Mouse (Mus musculus) forebrain, embryonic 10.5 days (tissue): ENCODE data around the gene Guk1. TPM values are rescaled to one million over a fixed set of nuclear protein-coding genes. Genes with fewer than 3 reads are reported as not detected.

Experiments used
- DNase-seq: peaks from one replicate; pipeline ENCODE4 v3.0.0-alpha.2; 2017; ENCODE audit warnings: low spot score; ENCODE audit errors: extremely low spot score
- H3K27ac ChIP-seq: fragments of 300-500 bp; sonication (generic); 2 replicates; pipeline ENCODE4 v1.5.1; 2016; ENCODE audit warnings: mild to moderate bottlenecking
- H3K27me3 ChIP-seq: fragments of 300-500 bp; sonication (generic); 2 replicates; pipeline ENCODE4 v1.6.1; 2016; ENCODE audit warnings: mild to moderate bottlenecking; ENCODE audit not compliant: poor library complexity, severe bottlenecking
- H3K36me3 ChIP-seq: fragments of 300-500 bp; sonication (generic); replicated peaks from 2 replicates; pipeline ENCODE4 v1.6.1; 2016; ENCODE audit warnings: mild to moderate bottlenecking, moderate library complexity
- H3K4me1 ChIP-seq: fragments of 300-500 bp; sonication (generic); 2 replicates; pipeline ENCODE4 v1.6.1; 2016
- H3K4me3 ChIP-seq: fragments of 300-500 bp; sonication (generic); 2 replicates; pipeline ENCODE4 v1.5.1; 2016; ENCODE audit warnings: mild to moderate bottlenecking, moderate library complexity
- H3K9me3 ChIP-seq: fragments of 300-500 bp; sonication (generic); 2 replicates; pipeline ENCODE4 v1.6.1; 2016; ENCODE audit warnings: mild to moderate bottlenecking, moderate library complexity
- WGBS: fragments of 180-500 bp; shearing (Covaris S2); methylation state at CpG from one replicate; pipeline ENCODE4 v1.1.7; 2016; 5-methylcytosine and 5-hydroxymethylcytosine counted together
- polyA plus RNA-seq: library from polyadenylated mRNA; unstranded; fragments of >200 nt; fragmentation: Nextera tagmentation; extraction: Ambion mirVana; gene quantifications from 2 replicates; pipeline ENCODE4 v1.2.1, GENCODE M21; 2016

Gene Guk1
- polyA plus RNA-seq, 1 experiment from 2014 or later, result 129 TPM

DNA sequence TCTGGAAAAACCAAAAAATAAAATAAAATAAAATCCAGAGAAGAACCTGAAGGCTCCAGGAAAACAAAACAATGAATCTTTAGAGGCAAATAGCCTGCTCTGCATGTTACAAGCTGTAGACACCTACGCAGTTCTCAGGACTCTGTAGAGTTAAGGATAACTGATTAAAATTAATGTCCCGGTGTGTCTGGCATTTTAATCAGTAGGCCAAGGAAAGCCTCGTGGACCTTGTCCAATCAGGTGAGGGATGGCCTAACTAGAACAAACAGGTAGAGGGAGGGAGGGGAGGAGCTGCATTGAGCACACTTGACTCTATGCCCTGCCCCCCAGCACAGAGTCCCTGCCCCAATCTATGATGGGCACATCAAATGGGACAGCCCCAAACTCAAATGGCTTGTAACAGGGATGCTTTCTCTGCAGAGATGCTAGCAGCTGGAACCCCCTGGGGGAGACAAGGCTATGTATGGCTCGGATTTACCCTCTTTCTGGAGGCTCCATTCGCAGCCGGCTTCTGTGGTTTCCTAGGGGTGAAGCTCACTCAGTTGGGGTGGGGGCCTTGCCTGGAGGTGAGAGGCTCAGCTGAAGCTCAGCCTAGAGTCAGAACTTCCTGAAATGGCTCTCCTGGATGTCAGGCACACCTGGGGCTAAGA, 17.7 kb downstream of the Guk1 start:
- H3K36me3 ChIP-seq, result no peaks in the 10 kb centered on the region
- no peak for DNase-seq
- peaks cover 9% of the 10 kb centered on the region for H3K4me1 ChIP-seq
- 65% methylated on average over 6 of the region's 6 CpGs for whole genome bisulfite sequencing
- no peak overlapping the region for H3K27ac ChIP-seq
- H3K9me3 ChIP-seq, result no peaks in the 10 kb centered on the region
- H3K4me3 ChIP-seq, result no peak overlapping the region
- H3K27me3 ChIP-seq, result peaks cover 67% of the 10 kb centered on the region

DNA sequence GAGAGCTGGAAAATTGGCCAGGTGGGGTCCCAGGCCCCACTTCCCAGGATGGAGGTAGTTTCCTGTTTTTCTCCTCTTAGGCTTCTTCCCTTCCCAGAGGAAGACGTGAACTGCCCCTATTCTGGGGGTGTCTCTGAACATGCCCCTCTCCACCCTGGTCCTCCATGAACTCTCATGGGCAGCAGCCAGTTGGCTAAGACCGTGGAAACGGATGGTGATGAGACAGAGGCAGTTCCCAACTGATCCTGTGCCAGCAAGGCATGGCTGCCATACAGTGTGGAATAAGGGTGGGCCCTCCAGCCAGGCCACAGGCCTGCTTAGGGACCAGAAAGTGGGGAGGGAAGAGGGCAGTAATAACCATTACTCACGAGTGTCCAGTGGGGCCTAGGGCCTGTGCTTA, 21.5 kb downstream of the Guk1 start:
- Histone ChIP-seq H3K4me1 (no peaks in the 10 kb centered on the region), H3K27me3 (peaks cover 29% of the 10 kb centered on the region), H3K4me3 (no peak overlapping the region), H3K36me3 (no peaks in the 10 kb centered on the region), H3K27ac (no peak overlapping the region), H3K9me3 (no peaks in the 10 kb centered on the region)
- WGBS, result 78% methylated on average over 4 of the region's 4 CpGs
- no peak for DNase-seq

DNA sequence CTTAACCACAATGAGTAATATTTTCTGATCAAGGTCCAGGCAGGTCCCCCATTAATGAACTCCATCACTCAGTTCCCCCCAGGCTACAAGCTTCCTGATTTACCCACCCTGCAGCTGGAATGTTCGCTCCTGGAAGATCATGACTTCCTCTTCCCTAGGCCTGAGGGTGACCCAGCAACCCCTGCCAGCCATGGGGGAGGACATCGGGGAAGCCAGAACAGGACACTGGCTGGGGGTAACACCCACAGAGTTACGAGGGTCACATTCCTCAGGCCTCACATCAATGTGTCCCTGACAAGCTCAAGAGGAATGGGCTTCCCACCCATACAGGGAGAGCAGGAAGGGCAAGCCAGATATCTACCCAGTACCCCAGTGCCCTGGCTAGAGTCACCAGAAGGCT, 22.2 kb downstream of the Guk1 start:
- peaks cover 22% of the 10 kb centered on the region for H3K27me3 ChIP-seq
- WGBS, result 75% methylated on average over 3 of the region's 3 CpGs
- no peaks in the 10 kb centered on the region for H3K36me3 ChIP-seq

DNA sequence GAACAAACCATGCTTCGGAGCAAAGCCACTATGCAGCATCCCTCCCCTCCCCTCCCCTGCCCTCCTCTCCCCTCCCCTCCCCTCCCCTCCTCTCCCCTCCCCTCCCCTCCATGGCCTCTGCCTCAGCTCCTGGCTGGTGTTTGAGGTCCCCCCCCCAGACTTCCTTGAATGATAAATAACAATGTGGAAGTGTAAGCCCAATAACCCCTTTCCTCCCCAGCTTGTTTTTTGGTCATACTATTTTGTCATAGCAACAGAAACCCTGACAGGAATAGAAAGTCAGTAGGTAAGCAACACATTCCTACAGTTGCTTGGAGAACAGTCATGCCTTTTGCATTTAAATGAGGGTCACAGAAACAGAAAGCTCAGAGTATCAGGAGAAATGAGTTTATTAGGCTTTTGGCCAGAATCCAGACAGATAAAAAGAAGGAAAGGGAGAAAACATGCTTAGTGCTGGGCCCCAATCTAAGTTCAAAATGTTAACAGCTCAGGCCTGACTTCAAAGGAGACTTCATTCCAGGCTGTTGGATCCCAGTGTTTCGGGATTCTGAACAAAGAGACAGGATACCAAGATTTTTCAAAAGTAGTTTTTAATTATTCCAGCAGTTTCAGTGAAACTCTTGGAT, 26.3 kb downstream of the Guk1 start:
- H3K4me1 ChIP-seq, result peaks cover 22% of the 10 kb centered on the region
- no peak overlapping the region for H3K27ac ChIP-seq
- no peaks in the 10 kb centered on the region for H3K36me3 ChIP-seq
- H3K9me3 ChIP-seq, result no peaks in the 10 kb centered on the region
- H3K27me3 ChIP-seq, result no peaks in the 10 kb centered on the region
- WGBS, result 71% methylated on average over 2 of the region's 2 CpGs
- no peak for DNase-seq
- no peak overlapping the region for H3K4me3 ChIP-seq

More for the DNA sequence above, 22.2 kb downstream of the Guk1 start:
- Histone ChIP-seq H3K27ac (no peak overlapping the region), H3K4me1 (no peaks in the 10 kb centered on the region), H3K4me3 (no peak overlapping the region), H3K9me3 (no peaks in the 10 kb centered on the region)
- DNase-seq, result no peak

DNA sequence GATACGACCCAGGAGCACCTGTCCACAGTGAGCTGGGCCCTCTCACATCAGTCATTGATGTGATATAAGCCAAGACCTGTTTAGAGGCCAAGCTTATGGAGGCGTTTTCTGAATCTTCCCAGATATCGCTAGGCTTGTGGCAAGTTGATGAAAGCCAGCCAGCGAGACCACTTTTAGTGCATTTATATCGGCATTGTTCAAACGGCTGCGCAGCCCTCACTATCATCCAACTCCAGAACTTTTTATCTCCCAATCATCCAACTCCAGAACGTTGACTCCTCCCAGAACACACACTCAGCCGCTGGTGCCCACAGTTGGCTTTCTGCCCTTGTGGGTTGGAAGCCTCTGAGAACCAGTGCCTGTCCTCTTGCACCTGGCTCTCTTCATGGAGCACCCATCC, 27.6 kb downstream of the Guk1 start:
- peak overlapping the region; percentile 81 for H3K4me3 ChIP-seq
- H3K27ac ChIP-seq, result peak overlapping the region; percentile 98
- no peaks in the 10 kb centered on the region for H3K27me3 ChIP-seq
- H3K36me3 ChIP-seq, result no peaks in the 10 kb centered on the region
- peaks cover 22% of the 10 kb centered on the region for H3K4me1 ChIP-seq
- no peak for DNase-seq
- H3K9me3 ChIP-seq, result no peaks in the 10 kb centered on the region
- 89% methylated on average over 9 of the region's 9 CpGs for WGBS

DNA sequence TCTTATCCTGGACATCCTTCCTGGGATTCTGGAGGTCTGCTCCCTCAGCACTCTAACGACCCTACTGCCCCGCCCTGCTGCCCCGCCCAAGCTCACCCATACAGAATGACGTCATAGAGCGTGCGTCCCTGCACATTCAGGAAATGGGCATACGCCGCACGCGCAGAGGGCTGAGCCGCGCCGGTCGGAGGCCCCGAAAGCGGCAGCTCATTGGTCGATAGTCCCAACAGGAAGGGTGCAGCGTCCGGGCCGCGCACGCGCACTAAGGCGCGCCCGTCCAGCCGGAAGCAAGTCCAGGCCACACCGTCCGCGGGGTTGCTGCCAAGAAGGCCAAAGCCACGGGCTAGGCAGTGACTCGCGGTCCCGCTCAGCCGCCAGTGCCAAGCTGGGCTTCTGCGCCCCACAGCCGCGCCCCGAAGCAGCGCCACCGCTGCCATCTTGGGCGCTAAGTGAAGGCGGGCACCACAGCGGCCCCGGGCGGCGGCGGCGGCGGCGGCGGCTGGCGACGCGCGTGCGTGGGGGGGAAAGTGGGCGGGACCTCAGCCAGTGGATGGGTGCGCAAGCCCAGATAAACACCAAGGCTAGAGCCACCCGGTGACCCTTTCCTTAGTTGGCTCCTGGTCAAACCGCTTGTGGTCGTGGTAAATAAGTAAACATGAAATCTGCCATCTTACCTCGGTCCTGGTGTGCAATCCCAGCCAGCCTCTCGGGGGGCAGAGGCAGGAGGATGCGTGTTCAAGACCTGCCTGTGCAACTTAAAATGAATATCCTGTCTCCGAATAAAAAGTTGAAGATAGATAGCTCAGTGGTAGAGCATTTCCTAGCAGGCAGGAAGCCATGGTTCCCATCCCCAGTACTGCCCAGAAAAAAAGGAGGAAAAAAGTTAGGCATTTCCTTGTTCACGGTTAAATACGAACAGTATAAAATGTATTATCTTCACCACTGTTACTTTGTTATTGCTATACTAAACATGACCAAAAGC, 28.5 kb downstream of the Guk1 start, which contains the start of gene Iba57:
Gene Iba57 (minus strand): TSS at position 485 of the 982 bp plus-strand sequence.
- Histone ChIP-seq H3K9me3 (no peaks in the 10 kb centered on the region), H3K36me3 (peaks cover 2% of the 10 kb centered on the region), H3K27me3 (no peaks in the 10 kb centered on the region), H3K4me1 (peaks cover 22% of the 10 kb centered on the region), H3K4me3 (peak within 1 kb of the TSS; percentile 81), H3K27ac (peak within 1 kb of the TSS; percentile 98)
- 5% methylated on average over 64 of the region's 68 CpGs for WGBS
- DNase-seq, result peak; percentile 97

DNA sequence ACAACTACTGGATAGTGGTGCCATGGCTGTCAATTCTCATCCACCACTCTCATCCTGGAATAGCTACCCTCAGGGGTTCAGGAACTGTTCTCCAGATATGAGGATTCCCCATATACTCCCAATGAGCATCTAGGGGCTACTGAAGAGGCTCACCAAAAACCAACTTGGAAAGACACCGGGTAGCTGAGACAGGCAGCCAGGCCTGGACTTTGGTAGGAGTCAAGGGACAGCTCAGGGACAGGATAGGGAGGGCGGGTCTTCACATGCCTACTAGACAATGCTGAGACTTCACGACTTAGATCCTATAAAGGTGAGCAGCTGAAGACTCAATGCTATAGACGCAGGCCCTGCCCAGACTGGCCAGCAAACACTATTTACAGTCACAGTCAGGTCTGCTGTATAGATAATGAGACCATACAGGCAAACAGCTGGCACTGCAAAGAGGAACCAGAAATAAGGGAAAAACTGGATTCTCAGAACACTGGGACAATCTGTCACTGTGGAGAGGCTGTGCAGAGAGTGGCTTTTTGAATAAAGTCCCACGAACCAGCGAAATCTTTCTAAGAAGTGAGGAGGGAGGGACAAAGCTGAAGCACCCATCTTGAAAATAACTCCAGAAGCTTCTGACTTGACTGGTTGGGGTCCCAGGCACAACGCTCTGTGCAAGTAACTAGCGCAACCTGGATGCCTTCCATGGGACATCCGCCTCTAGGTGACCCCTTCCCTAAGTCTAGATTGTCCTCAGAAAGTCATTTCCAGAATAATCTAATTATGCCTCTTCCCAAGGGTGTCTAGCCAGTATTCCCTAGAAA, 29.4 kb downstream of the Guk1 start:
- H3K4me1 ChIP-seq, result peaks cover 22% of the 10 kb centered on the region
- DNase-seq, result no peak
- WGBS, result 65% methylated on average over 9 of the region's 9 CpGs

DNA sequence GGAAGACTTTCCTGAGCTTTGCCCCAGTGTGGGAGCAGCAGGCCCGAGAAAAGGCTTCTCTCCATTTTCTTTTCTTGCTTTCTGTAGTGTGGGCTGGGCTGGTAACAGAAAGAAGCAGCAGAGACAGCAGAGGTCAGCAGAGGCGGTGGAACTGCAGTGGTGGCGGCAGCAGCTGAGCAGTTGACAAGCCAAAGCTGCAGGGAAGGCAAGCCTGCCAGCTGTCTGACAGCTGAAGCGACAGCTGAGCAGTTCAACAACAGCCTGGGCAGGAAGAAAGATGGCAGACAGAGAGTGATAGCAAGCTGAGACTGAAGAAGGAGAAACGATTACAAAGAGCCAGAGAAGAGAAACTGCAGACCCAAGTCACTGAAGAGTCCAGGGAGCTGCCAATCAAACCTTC, 30.6 kb downstream of the Guk1 start:
- WGBS, result 80% methylated on average over 5 of the region's 5 CpGs
- Histone ChIP-seq H3K9me3 (no peaks in the 10 kb centered on the region), H3K4me1 (peaks cover 22% of the 10 kb centered on the region), H3K36me3 (peaks cover 19% of the 10 kb centered on the region), H3K27me3 (no peaks in the 10 kb centered on the region), H3K4me3 (no peak overlapping the region), H3K27ac (no peak overlapping the region)
- DNase-seq, result no peak

More for the DNA sequence above, 29.4 kb downstream of the Guk1 start:
- no peaks in the 10 kb centered on the region for H3K27me3 ChIP-seq
- peaks cover 10% of the 10 kb centered on the region for H3K36me3 ChIP-seq
- H3K27ac ChIP-seq, result peak overlapping the region; percentile 98
- H3K9me3 ChIP-seq, result no peaks in the 10 kb centered on the region
- peak overlapping the region; percentile 81 for H3K4me3 ChIP-seq

DNA sequence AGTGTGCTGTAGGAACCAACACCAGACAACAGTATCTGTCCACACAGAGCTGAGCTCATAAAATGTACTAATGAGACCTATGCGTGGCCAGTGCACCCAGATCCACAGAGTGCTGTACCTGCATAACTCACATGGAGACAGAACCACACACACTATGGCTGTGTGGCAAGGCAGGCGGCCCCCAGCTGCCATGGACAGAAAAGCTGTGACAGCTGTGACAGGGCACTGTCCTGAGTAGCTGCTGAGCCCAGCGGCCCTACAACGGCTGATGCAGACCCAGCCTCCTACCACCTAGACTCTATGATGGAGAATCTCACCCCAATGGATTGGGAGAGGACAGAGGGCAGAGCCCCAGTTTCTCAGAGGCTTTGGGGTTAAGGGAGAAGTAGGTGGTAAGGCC, 32.5 kb downstream of the Guk1 start:
- Histone ChIP-seq H3K36me3 (peaks cover 25% of the 10 kb centered on the region), H3K27ac (no peak overlapping the region), H3K4me1 (peaks cover 22% of the 10 kb centered on the region), H3K9me3 (no peaks in the 10 kb centered on the region), H3K4me3 (no peak overlapping the region), H3K27me3 (no peaks in the 10 kb centered on the region)
- no peak for DNase-seq
- 83% methylated on average over 4 of the region's 4 CpGs for WGBS

DNA sequence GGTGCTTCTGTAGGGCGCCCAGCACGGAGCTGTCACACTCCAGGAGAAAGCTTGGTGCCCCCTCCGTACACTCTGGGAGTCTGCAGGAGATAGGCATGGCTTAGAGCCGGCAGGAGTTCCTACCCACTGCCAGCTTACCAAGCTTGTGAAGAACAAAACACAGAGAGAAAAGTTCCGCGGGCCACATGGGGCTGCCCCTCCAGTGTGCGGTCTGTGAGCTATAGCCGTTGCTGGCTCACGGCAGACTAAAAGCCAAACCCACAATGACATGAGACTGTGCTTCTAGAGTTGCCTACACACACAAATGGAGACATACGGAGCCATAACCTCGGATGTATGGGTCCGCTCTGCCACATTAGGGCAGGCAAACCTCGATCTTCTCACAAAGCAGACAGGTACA, 32.9 kb downstream of the Guk1 start:
- WGBS, result 92% methylated on average over 13 of the region's 13 CpGs
- no peak overlapping the region for H3K27ac ChIP-seq
- no peak for DNase-seq
- no peak overlapping the region for H3K4me3 ChIP-seq
- H3K27me3 ChIP-seq, result no peaks in the 10 kb centered on the region
- peaks cover 17% of the 10 kb centered on the region for H3K4me1 ChIP-seq
- peaks cover 25% of the 10 kb centered on the region for H3K36me3 ChIP-seq
- no peaks in the 10 kb centered on the region for H3K9me3 ChIP-seq

DNA sequence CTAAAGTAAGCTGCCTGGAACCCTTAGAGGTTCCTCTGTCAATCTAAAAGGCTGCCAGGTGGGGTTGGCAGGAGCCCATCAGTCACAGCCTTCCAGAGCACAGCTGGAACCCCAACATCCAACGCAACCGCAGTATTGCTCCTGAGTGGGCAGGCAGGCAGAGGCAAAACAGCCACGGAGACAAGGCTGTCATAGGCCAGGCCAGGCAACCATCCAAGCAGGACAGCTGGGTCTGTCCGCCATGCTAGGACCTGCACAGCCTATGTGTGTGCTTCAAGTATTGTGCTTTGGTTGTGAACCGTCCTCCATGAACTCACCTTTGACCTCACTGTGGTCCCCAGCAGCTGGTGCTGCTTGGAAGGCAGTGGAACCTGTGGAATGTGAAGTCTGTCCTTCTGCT, 36.1 kb downstream of the Guk1 start:
- no peak overlapping the region for H3K4me3 ChIP-seq
- WGBS, result 94% methylated on average over 5 of the region's 5 CpGs
- no peaks in the 10 kb centered on the region for H3K27me3 ChIP-seq
- H3K27ac ChIP-seq, result no peak overlapping the region
- peaks cover 25% of the 10 kb centered on the region for H3K36me3 ChIP-seq
- no peak for DNase-seq
- H3K4me1 ChIP-seq, result no peaks in the 10 kb centered on the region
- H3K9me3 ChIP-seq, result no peaks in the 10 kb centered on the region

DNA sequence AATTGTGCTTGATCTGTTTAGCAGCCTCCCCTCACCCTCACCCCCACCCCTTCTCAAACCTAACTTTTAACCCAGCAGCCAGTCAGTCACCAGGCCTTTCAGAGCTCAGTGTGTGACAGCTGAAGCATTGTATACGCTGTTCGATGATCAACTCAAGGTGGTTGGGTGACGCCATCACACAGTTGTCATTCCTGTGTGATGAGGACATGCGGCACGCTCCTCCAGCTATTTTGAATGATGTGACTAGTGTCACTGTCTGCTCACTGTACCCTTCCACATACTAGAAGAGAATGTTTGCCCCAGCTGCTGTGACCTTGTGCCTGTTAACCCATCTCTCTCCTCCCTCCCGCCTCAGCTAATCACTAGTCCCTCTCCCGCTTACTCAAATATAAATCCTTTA, 37.8 kb downstream of the Guk1 start:
- peaks cover 25% of the 10 kb centered on the region for H3K36me3 ChIP-seq
- no peaks in the 10 kb centered on the region for H3K9me3 ChIP-seq
- H3K4me1 ChIP-seq, result no peaks in the 10 kb centered on the region
- no peaks in the 10 kb centered on the region for H3K27me3 ChIP-seq
- 94% methylated on average over 7 of the region's 7 CpGs for whole genome bisulfite sequencing
- no peak overlapping the region for H3K4me3 ChIP-seq
- no peak overlapping the region for H3K27ac ChIP-seq
- DNase-seq, result no peak
